Mouse (Mus musculus) limb, embryonic 12.5 days (tissue): ENCODE results near the gene Trim6. TPM values are rescaled to one million over a fixed set of nuclear protein-coding genes. Genes with fewer than 3 reads are reported as not detected.
A peak's percentile ranks its signal among the peaks of the same experiment; 100 is the strongest.
"Not testable (repeated sequence)": the region's sequence is repeated elsewhere in the genome, so short reads cannot be mapped to it uniquely, and the experiment has no call there.

Experiments
- ATAC-seq: fragments of 200-750 bp; cut with Nextera tagmentation; 2 replicates; pipeline ENCODE4 v1.8.0; 2017; ENCODE audit warnings: low read depth, moderate TSS enrichment; ENCODE audit not compliant: insufficient number of reproducible peaks, insufficient read depth, low FRiP score, low TSS enrichment
- H3K27ac ChIP-seq: fragments of 300-500 bp; sonication (generic); 2 replicates; pipeline ENCODE4 v1.5.1; 2016; ENCODE audit warnings: mild to moderate bottlenecking, moderate library complexity
- H3K27me3 ChIP-seq: fragments of 300-500 bp; sonication (generic); 2 replicates; pipeline ENCODE4 v1.6.1; 2016; ENCODE audit warnings: mild to moderate bottlenecking, moderate library complexity
- H3K36me3 ChIP-seq: fragments of 300-500 bp; sonication (generic); 2 replicates; pipeline ENCODE4 v1.6.1; 2016; ENCODE audit warnings: mild to moderate bottlenecking, moderate library complexity
- H3K4me1 ChIP-seq: fragments of 300-500 bp; sonication (generic); replicated peaks from 2 replicates; pipeline ENCODE4 v1.6.1; 2016
- H3K4me2 ChIP-seq: fragments of 300-500 bp; sonication (generic); 2 replicates; pipeline ENCODE4 v1.6.1; 2016; ENCODE audit warnings: mild to moderate bottlenecking, moderate library complexity
- H3K4me3 ChIP-seq: fragments of 300-500 bp; sonication (generic); replicated peaks from 2 replicates; pipeline ENCODE4 v1.5.1; 2016; ENCODE audit warnings: mild to moderate bottlenecking
- H3K9ac ChIP-seq: fragments of 300-500 bp; sonication (generic); replicated peaks from 2 replicates; pipeline ENCODE4 v1.6.1; 2016; ENCODE audit warnings: mild to moderate bottlenecking, moderate library complexity
- H3K9me3 ChIP-seq: fragments of 300-500 bp; sonication (generic); 2 replicates; pipeline ENCODE4 v1.6.1; 2016; ENCODE audit warnings: mild to moderate bottlenecking, moderate library complexity
- whole genome bisulfite sequencing: fragments of 180-500 bp; shearing (Covaris S2); methylation state at CpG from one replicate; pipeline ENCODE4 v1.1.7; 2016; 5-methylcytosine and 5-hydroxymethylcytosine counted together
- polyA plus RNA-seq: library from polyadenylated mRNA; unstranded; fragments of >200 nt; fragmentation: Nextera tagmentation; extraction: Ambion mirVana; gene quantifications from 2 replicates; pipeline ENCODE4 v1.2.1, GENCODE M21; 2016

Gene Trim6
- polyA plus RNA-seq, 1 experiment from 2014 or later = 2.8 TPM

DNA sequence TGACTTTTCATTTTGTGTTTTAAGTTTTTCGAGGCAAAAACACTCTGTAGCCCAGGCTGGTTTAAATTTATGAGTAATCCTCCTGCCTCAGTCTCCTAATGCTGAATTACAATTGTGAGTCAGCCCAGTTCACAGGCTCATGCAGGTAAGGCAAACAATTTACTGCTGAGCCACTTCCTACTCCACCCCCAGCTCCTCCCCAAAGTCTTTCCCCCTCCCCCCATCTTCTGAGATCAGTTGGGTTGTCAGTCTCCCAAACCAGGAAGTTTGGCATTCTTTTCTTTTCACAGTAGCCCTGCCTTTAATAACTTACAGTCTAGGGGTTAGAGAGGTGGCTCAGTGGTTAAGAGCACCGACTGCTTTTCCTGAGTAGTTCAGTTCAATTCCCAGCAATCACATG, 712 bp upstream of the Trim6 start:
- H3K4me3 ChIP-seq = no peak overlapping the region
- H3K36me3 ChIP-seq = no peaks in the 10 kb centered on the region
- H3K9ac ChIP-seq = no peak overlapping the region
- H3K9me3 ChIP-seq = no peaks in the 10 kb centered on the region
- WGBS = 78% methylated on average over 2 of the region's 2 CpGs
- no peak overlapping the region for H3K4me2 ChIP-seq
- no peaks in the 10 kb centered on the region for H3K27me3 ChIP-seq
- ATAC-seq = no peak
- peaks cover 6% of the 10 kb centered on the region; the same call in 1 of the 2 replicates for H3K4me1 ChIP-seq
- H3K27ac ChIP-seq = no peak overlapping the region

DNA sequence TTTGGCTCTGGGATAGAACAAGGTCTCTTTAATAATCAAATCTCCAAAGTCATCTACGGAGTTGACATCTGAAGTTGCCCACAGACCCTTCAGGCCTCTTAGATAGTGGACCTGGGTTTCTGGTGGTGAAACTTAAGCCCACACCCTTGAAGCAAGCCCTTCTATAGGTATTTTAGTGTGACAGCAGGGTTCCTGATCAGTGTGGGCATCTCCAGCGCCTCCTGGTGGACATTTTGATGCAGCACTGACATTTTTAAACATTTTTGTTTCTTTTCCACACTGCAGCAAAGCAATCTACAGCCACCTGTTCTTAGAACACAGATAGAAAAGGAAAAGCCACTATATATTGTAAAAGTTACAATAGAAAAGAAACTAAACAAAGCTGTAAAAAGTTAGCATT, 12.6 kb downstream of the Trim6 start:
- Histone ChIP-seq H3K9me3 (no peaks in the 10 kb centered on the region), H3K4me1 (no peaks in the 10 kb centered on the region), H3K4me3 (no peak overlapping the region), H3K27ac (no peak overlapping the region), H3K36me3 (no peaks in the 10 kb centered on the region), H3K9ac (no peak overlapping the region), H3K4me2 (no peak overlapping the region), H3K27me3 (no peaks in the 10 kb centered on the region)
- 36% methylated on average over 2 of the region's 2 CpGs for WGBS
- no peak for ATAC-seq

- Histone ChIP-seq H3K4me2 (no peak overlapping the region), H3K4me1 (no peaks in the 10 kb centered on the region), H3K9ac (no peak overlapping the region), H3K9me3 (no peaks in the 10 kb centered on the region), H3K27ac (no peak overlapping the region), H3K4me3 (no peak overlapping the region), H3K36me3 (no peaks in the 10 kb centered on the region), H3K27me3 (no peaks in the 10 kb centered on the region)
- ATAC-seq = no peak
Observed at GRCm38 (mm10) chr7:104240857-104241256, 22.3 kb downstream of the Trim6 start.

- Histone ChIP-seq H3K9ac (no peak overlapping the region), H3K4me2 (no peak overlapping the region), H3K36me3 (no peaks in the 10 kb centered on the region), H3K4me3 (no peak overlapping the region), H3K4me1 (no peaks in the 10 kb centered on the region), H3K27me3 (no peaks in the 10 kb centered on the region), H3K9me3 (no peaks in the 10 kb centered on the region), H3K27ac (no peak overlapping the region)
- 68% methylated on average over 1 of the region's 1 CpGs for WGBS
- ATAC-seq = no peak
Observed at GRCm38 (mm10) chr7:104243616-104244015, 25.0 kb downstream of the Trim6 start.

DNA sequence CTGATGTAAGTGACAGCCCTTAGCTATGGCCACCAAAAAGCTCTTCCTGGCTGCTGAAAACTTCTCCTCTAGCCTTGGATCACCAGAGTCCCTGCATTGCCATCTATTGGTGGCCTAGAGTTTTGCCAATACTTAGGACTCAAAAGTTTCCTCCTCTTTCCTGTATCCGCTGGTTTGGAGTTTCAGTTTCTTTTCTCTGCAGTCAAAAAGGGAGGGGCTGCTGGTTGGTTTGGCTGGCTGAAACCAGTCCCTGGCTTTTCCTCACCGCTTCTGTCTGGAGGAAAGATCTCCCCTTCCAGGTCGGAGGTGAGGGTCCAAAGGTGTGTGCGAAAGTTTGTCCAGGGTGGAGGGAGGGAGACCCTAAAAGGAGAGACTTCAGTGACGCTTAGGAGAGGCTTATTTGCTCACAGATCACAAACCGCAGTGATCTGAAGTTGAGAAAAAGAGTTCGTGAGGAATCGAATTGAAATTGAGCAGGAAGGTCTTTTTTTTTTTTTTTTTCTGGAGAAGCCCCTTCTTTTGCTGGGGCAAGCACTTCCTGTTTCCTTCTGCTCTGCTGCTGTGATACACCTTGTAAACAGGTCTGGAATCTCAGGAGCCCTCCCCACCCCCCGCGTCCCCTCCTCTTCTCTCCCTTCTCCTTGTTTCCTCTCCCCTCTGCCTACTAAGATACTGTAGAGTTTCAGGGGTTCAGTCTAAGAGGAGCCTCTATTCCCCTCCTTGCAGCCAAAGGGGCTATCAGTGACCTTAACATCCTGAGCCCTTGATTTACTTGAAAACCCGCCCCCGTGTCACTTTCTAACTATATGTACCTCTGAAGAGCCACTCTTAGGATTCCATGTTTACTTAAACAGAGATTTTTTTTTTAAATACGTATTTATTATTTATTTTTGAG, 25.9 kb downstream of the Trim6 start, which contains the start of gene Trim34a:
TSS of gene Trim34a (plus strand) at position 171 of the 895 bp plus-strand sequence.
- Histone ChIP-seq H3K27me3 (no peaks in the 10 kb centered on the region), H3K4me1 (no peaks in the 10 kb centered on the region), H3K27ac (peak within 1 kb of the TSS; percentile 67; the same call in 1 of the 2 replicates), H3K4me3 (peak within 1 kb of the TSS; percentile 47), H3K4me2 (peak within 1 kb of the TSS; percentile 53), H3K36me3 (no peaks in the 10 kb centered on the region), H3K9ac (peak within 1 kb of the TSS; percentile 66), H3K9me3 (no peaks in the 10 kb centered on the region)
- WGBS = 7% methylated on average over 13 of the region's 13 CpGs
- ATAC-seq = peak; percentile 71; the same call in 1 of the 2 replicates

DNA sequence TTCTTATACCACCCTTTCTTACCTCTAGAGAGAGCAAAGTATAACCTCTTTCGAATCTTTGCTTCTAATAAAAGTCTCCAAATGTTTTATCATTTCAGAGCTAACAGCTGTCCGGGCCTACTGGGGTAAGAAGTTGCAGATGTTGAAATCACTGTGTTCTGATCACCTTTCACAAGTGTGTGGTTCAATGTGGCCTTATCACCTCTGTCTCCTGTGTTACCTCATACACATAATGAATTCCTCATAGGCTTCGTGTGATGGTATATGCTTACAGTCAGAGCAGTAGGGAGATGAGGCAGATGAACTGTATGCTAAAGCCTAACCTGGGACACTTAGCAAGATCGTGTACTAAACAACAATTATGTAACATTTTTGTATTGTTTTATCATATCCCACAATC, 41.8 kb downstream of the Trim6 start:
- H3K4me1 ChIP-seq, H3K9ac ChIP-seq, H3K36me3 ChIP-seq, H3K27ac ChIP-seq, H3K4me3 ChIP-seq, H3K4me2 ChIP-seq, ATAC-seq, H3K9me3 ChIP-seq, H3K27me3 ChIP-seq: not testable (repeated sequence)
- 84% methylated on average over 4 of the region's 4 CpGs for WGBS

GRCm38 (mm10) chr7:104265335-104265734, 46.7 kb downstream of the Trim6 start:
- not testable (repeated sequence) for H3K4me1 ChIP-seq, H3K27me3 ChIP-seq, H3K4me3 ChIP-seq, H3K4me2 ChIP-seq, H3K27ac ChIP-seq, H3K9me3 ChIP-seq, H3K36me3 ChIP-seq, ATAC-seq, H3K9ac ChIP-seq
- WGBS = 89% methylated on average over 4 of the region's 5 CpGs

GRCm38 (mm10) chr7:104279361-104279760, 60.8 kb downstream of the Trim6 start:
- not testable (repeated sequence) for ATAC-seq, H3K4me3 ChIP-seq, H3K4me1 ChIP-seq, H3K9ac ChIP-seq, H3K36me3 ChIP-seq, H3K9me3 ChIP-seq, H3K27me3 ChIP-seq, H3K4me2 ChIP-seq, H3K27ac ChIP-seq
- WGBS = 85% methylated on average over 3 of the region's 3 CpGs

Other genes with a start within 250 kb of the Trim6 start
- gene Olfr635, start 247.6 kb upstream of the Trim6 start, polyA plus RNA-seq = not detected in 2 replicates
- gene Olfr638, start 220.0 kb upstream of the Trim6 start, polyA plus RNA-seq = not detected in 2 replicates
- gene Olfr639, start 201.5 kb upstream of the Trim6 start, polyA plus RNA-seq = not detected in 2 replicates
- not detected in 2 replicates for gene Olfr640, start 193.2 kb upstream of the Trim6 start, polyA plus RNA-seq
- not detected in 2 replicates for gene Olfr641, start 183.3 kb upstream of the Trim6 start, polyA plus RNA-seq
- gene Olfr642, start 166.1 kb upstream of the Trim6 start, polyA plus RNA-seq = not detected in 2 replicates
- gene 4930516K23Rik, start 157.3 kb upstream of the Trim6 start, polyA plus RNA-seq = not detected in 2 replicates
- not detected in 2 replicates for gene Olfr644, start 146.9 kb upstream of the Trim6 start, polyA plus RNA-seq
- gene Olfr645, start 133.3 kb upstream of the Trim6 start, polyA plus RNA-seq = not detected in 2 replicates
- gene Olfr646, start 113.9 kb upstream of the Trim6 start, polyA plus RNA-seq = not detected in 2 replicates
- not detected in 2 replicates for gene Ubqln5, start 89.0 kb upstream of the Trim6 start, polyA plus RNA-seq
- gene Olfr643, start 81.4 kb upstream of the Trim6 start, polyA plus RNA-seq = not detected in 2 replicates
- not detected in 2 replicates for gene Ubqln3, start 75.5 kb upstream of the Trim6 start, polyA plus RNA-seq
- gene Ubqlnl, start 68.2 kb upstream of the Trim6 start, polyA plus RNA-seq = not detected in 2 replicates
- gene Olfm5, start 54.0 kb upstream of the Trim6 start, polyA plus RNA-seq = not detected in 2 replicates
- 0.23 and 0.26 TPM in 2 replicates for gene Olfr648, start 35.4 kb upstream of the Trim6 start, polyA plus RNA-seq
- not detected in 2 replicates for gene Olfr649, start 22.8 kb upstream of the Trim6 start, polyA plus RNA-seq
- gene Trim34a, start 25.7 kb downstream of the Trim6 start, polyA plus RNA-seq = 0.93 and 1.4 TPM in 2 replicates
- 0.08 and 0.09 TPM in 2 replicates for gene Trim5, start 69.3 kb downstream of the Trim6 start, polyA plus RNA-seq
- 6.2 and 6.6 TPM in 2 replicates for gene Trim12a, start 96.7 kb downstream of the Trim6 start, polyA plus RNA-seq
- not detected in 2 replicates for gene Trim34b, start 110.7 kb downstream of the Trim6 start, polyA plus RNA-seq
- gene Trim12c, start 134.6 kb downstream of the Trim6 start, polyA plus RNA-seq = 2.4 and 2.5 TPM in 2 replicates
- not detected in 2 replicates for gene Trim30b, start 151.1 kb downstream of the Trim6 start, polyA plus RNA-seq
- not detected in 2 replicates for gene Trim30c, start 182.0 kb downstream of the Trim6 start, polyA plus RNA-seq
- gene Trim30a, start 246.4 kb downstream of the Trim6 start, polyA plus RNA-seq = 0.48 and 0.73 TPM in 2 replicates